Mouse (Mus musculus) MEL (cell line): ENCODE data around the gene Focad.
A peak's percentile ranks its signal among the peaks of the same experiment; 100 is the strongest.

Source experiments
- CHD1 ChIP-seq: IDR thresholded peaks from 2 replicates; pipeline ENCODE4 v1.6.1; 2012; ENCODE audit warnings: low read depth, mild to moderate bottlenecking, inconsistent platforms, low read length, improper control_type of control experiment
- CHD2 ChIP-seq: IDR thresholded peaks from 2 replicates; pipeline ENCODE4 v1.6.1; 2011; ENCODE audit warnings: low read length, improper control_type of control experiment
- CTCF ChIP-seq, 3 experiments: IDR thresholded peaks in 2 of 3; conservative IDR thresholded peaks in 1 of 3; 2 replicates each; pipeline ENCODE4 v1.5.1; 2011 to 2012; ENCODE audit warnings: low read length in 3 of 3, low read depth in 2 of 3, mild to moderate bottlenecking in 2 of 3, improper control_type of control experiment in 1 of 3, inconsistent platforms in 1 of 3, mixed read lengths in 1 of 3, moderate library complexity in 1 of 3; ENCODE audit not compliant: control insufficient read depth in 1 of 3, insufficient read depth in 1 of 3, poor library complexity in 1 of 3, severe bottlenecking in 1 of 3
- E2F4 ChIP-seq: IDR thresholded peaks from 2 replicates; pipeline ENCODE4 v1.6.1; 2011; ENCODE audit warnings: low read depth, low read length, improper control_type of control experiment, borderline replicate concordance
- ETS1 ChIP-seq: IDR thresholded peaks from 2 replicates; pipeline ENCODE4 v1.6.1; 2012; ENCODE audit warnings: low read depth, mild to moderate bottlenecking, inconsistent platforms, low read length, improper control_type of control experiment, moderate library complexity
- JUND ChIP-seq: IDR thresholded peaks from 2 replicates; pipeline ENCODE4 v1.6.1; 2011; ENCODE audit warnings: low read depth, mild to moderate bottlenecking, improper control_type of control experiment, low read length
- MAZ ChIP-seq: IDR thresholded peaks from 2 replicates; pipeline ENCODE4 v1.6.1; 2012; ENCODE audit warnings: low read depth, mild to moderate bottlenecking, inconsistent platforms, low read length, improper control_type of control experiment
- MEF2A ChIP-seq: IDR thresholded peaks from 2 replicates; pipeline ENCODE4 v1.6.1; 2014; ENCODE audit warnings: low read depth, mild to moderate bottlenecking, inconsistent platforms, low read length, improper control_type of control experiment; ENCODE audit not compliant: poor library complexity, insufficient replicate concordance, severe bottlenecking; ENCODE audit errors: extremely low read depth
- NELFE ChIP-seq: IDR thresholded peaks from 2 replicates; pipeline ENCODE4 v1.6.1; 2011; ENCODE audit warnings: low read depth, low read length, improper control_type of control experiment
- POLR2A ChIP-seq, 2 experiments: IDR thresholded peaks; 2 replicates each; pipeline ENCODE4 v1.6.1; 2011 to 2012; ENCODE audit warnings: low read length in 2 of 2, mild to moderate bottlenecking in 2 of 2, control low read depth in 1 of 2, improper control_type of control experiment in 1 of 2, low read depth in 1 of 2, moderate library complexity in 1 of 2; ENCODE audit not compliant: control insufficient read depth in 1 of 2, insufficient read depth in 1 of 2, poor library complexity in 1 of 2
- TCF12 ChIP-seq: IDR thresholded peaks from 2 replicates; pipeline ENCODE4 v1.6.1; 2014; ENCODE audit warnings: low read depth, mild to moderate bottlenecking, inconsistent platforms, low read length, improper control_type of control experiment, moderate library complexity
- ZC3H11A ChIP-seq: IDR thresholded peaks from 2 replicates; pipeline ENCODE4 v1.6.1; 2012; ENCODE audit warnings: low read depth, mild to moderate bottlenecking, inconsistent platforms, low read length, improper control_type of control experiment

DNA sequence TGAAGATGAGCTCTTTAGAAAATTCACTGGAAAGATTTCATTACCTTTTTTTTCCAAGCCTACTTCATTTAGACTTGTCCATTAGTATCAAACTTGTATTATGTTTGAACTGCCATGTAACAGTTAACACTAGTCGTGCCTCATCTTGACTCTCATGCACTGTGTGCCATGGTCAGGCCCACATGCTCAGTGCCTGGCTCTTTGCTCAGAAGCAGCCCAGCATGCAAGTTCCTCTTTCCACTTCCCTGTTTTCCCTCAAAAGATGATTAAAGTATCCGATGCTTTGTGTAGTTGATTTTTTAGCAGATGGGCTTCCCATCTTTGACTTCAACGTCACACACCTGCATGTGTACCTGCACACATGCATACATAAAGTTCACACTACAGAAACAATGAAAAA is 301.3 kb downstream of the Focad start:
- TF ChIP-seq JUND = no peak
- TF ChIP-seq ZC3H11A = no peak
- no peak for TF ChIP-seq CTCF (IDR thresholded peaks at IDR 0.05 in 2 of 3, conservative IDR thresholded peaks at IDR 0.05 in 1 of 3; ENCODE audit: control insufficient read depth in 1 of 3, insufficient read depth in 1 of 3, low read depth in 2 of 3, low read length in 3 of 3, poor library complexity in 1 of 3, severe bottlenecking in 1 of 3)
- no peak for TF ChIP-seq NELFE
- TF ChIP-seq E2F4 = no peak
- no peak for TF ChIP-seq CHD2
- 0 out of 2 replicates have a peak, but pooled peaks have one; percentile 12 for TF ChIP-seq ETS1
- no peak for TF ChIP-seq POLR2A (IDR thresholded peaks at IDR 0.05; ENCODE audit: control insufficient read depth in 1 of 2, insufficient read depth in 1 of 2, low read depth in 1 of 2, low read length in 2 of 2, poor library complexity in 1 of 2)
- TF ChIP-seq MEF2A = no peak
- no peak for TF ChIP-seq TCF12
- TF ChIP-seq MAZ = no peak
- TF ChIP-seq CHD1 = no peak
